Mouse (Mus musculus) bone marrow macrophage, adult 2 months (primary cell): ENCODE data around the gene Gm49318.

ENCODE experiments used
- CTCF ChIP-seq: IDR thresholded peaks from 2 replicates; pipeline ENCODE4 v1.5.1; 2012; ENCODE audit warnings: low read depth, mild to moderate bottlenecking, low read length, moderate library complexity
- POLR2A ChIP-seq: IDR thresholded peaks from 2 replicates; pipeline ENCODE4 v1.6.1; 2012; ENCODE audit warnings: mild to moderate bottlenecking, low read depth, low read length, borderline replicate concordance

DNA sequence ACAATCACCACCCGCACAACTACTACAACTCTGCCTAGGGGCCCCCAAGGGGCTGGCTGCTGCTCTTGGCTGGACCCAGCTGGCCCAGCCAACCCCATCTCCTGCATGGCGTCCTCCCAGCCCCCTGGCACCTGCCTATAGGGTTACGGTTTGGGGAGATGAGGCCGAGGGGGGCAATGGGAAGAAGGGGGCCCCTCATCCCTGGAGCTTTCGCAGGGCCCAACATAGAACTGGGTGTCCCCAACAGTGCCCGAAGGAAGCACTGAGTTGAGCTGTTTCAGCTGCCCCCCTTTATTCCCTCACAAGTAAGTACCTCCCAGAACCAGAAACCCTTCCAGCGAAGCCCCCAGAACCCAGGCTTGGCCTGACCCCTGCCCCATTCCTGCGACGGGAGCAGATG, 37.1 kb upstream of the Gm49318 start:
- TF ChIP-seq CTCF (no peak), POLR2A (no peak)
